Mouse (Mus musculus) liver, postnatal 0 days (tissue): ENCODE results near the gene Efna2. TPM values are rescaled to one million over a fixed set of nuclear protein-coding genes. Genes with fewer than 3 reads are reported as not detected.

Experiments
- ATAC-seq: fragments of 200-750 bp; cut with Nextera tagmentation; 2 replicates; pipeline ENCODE4 v1.8.0; 2017; ENCODE audit warnings: mild to moderate bottlenecking, moderate library complexity
- DNase-seq: peaks from one replicate; pipeline ENCODE4 v3.0.0-alpha.2; 2016
- H3K27ac ChIP-seq: fragments of 300-500 bp; sonication (generic); 2 replicates; pipeline ENCODE4 v1.5.1; 2014; ENCODE audit warnings: antibody characterized with exemption, moderate library complexity, mild to moderate bottlenecking, low read depth
- H3K27me3 ChIP-seq: fragments of 300-500 bp; sonication (generic); 2 replicates; pipeline ENCODE4 v1.6.1; 2014; ENCODE audit warnings: low read length, control low read depth, mixed read lengths; ENCODE audit not compliant: insufficient read depth
- H3K36me3 ChIP-seq: fragments of 300-500 bp; sonication (generic); replicated peaks from 2 replicates; pipeline ENCODE4 v1.6.1; 2014; ENCODE audit warnings: mild to moderate bottlenecking, control low read depth, low read length, moderate library complexity, mixed read lengths; ENCODE audit not compliant: insufficient read depth
- H3K4me1 ChIP-seq: fragments of 300-500 bp; sonication (generic); 2 replicates; pipeline ENCODE4 v1.6.1; 2014; ENCODE audit warnings: antibody characterized with exemption, mild to moderate bottlenecking, control low read depth; ENCODE audit not compliant: insufficient read depth
- H3K4me2 ChIP-seq: fragments of 300-500 bp; sonication (generic); 2 replicates; pipeline ENCODE4 v1.6.1; 2014; ENCODE audit warnings: low read depth, mild to moderate bottlenecking, low read length, moderate library complexity, mixed read lengths
- H3K4me3 ChIP-seq: fragments of 300-500 bp; sonication (generic); 2 replicates; pipeline ENCODE4 v1.5.1; 2014; ENCODE audit warnings: low read depth, low read length
- H3K9ac ChIP-seq: fragments of 300-500 bp; sonication (generic); replicated peaks from 2 replicates; pipeline ENCODE4 v1.6.1; 2014; ENCODE audit warnings: mild to moderate bottlenecking, moderate library complexity
- H3K9me3 ChIP-seq: fragments of 300-500 bp; sonication (generic); 2 replicates; pipeline ENCODE4 v1.6.1; 2016; ENCODE audit warnings: mild to moderate bottlenecking, control low read depth, low read length, mixed read lengths
- CTCF ChIP-seq: sonication (generic); IDR thresholded peaks from 2 replicates; pipeline ENCODE4 v1.5.1; 2016; ENCODE audit warnings: antibody characterized with exemption, low read depth
- EP300 ChIP-seq: IDR thresholded peaks from 2 replicates; pipeline ENCODE4 v1.6.1; 2016; ENCODE audit warnings: antibody characterized with exemption, low read depth, mild to moderate bottlenecking
- WGBS: fragments of 180-500 bp; shearing (Covaris S2); extraction: QIAGEN DNeasy Blood & Tissue Kit; methylation state at CpG from one replicate; pipeline ENCODE4 v1.1.7; 2014; ENCODE audit not compliant: insufficient replicate concordance; 5-methylcytosine and 5-hydroxymethylcytosine counted together
- polyA plus RNA-seq: library from polyadenylated mRNA; unstranded; fragments of >200 nt; fragmentation: Nextera tagmentation; extraction: Ambion mirVana; gene quantifications from 2 replicates; pipeline ENCODE4 v1.2.1, GENCODE M21; 2015

Efna2 gene
- polyA plus RNA-seq, 1 experiment from 2014 or later: 0.18 TPM

DNA sequence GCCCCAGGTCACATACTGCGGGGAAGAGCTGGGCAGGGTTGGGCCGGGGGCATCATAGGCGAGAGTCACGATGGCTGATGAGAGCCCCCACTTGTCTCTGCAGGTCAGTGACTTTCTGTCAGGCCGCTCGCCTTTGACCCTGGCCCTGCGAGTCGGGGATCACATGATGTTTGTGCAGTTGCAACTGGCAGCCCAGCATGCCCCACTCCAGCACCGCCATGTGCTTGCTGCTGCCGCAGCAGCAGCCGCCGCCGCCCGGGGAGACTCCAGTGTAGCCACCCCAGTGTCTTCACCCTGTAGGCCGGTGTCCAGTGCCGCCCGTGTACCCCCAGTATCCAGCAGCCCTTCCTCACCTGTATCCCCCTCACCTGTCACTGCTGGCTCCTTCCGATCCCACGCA lies 25.6 kb upstream of the Efna2 start:
- H3K27me3 ChIP-seq: no peaks in the 10 kb centered on the region
- DNase-seq (no peak), ATAC-seq (no peak)
- H3K27ac ChIP-seq: peak overlapping the region; percentile 92
- 79% methylated on average over 19 of the region's 19 CpGs for WGBS
- TF ChIP-seq EP300 (0 out of 2 replicates have a peak, but pooled peaks have one; percentile 10), CTCF (no peak)
- peaks cover 58% of the 10 kb centered on the region for H3K36me3 ChIP-seq
- peak overlapping the region; percentile 70; the same call in 1 of the 2 replicates for H3K9ac ChIP-seq
- no peaks in the 10 kb centered on the region for H3K9me3 ChIP-seq
- H3K4me2 ChIP-seq: peak overlapping the region; percentile 96
- H3K4me3 ChIP-seq: peak overlapping the region; percentile 90
- H3K4me1 ChIP-seq: peaks cover 55% of the 10 kb centered on the region

DNA sequence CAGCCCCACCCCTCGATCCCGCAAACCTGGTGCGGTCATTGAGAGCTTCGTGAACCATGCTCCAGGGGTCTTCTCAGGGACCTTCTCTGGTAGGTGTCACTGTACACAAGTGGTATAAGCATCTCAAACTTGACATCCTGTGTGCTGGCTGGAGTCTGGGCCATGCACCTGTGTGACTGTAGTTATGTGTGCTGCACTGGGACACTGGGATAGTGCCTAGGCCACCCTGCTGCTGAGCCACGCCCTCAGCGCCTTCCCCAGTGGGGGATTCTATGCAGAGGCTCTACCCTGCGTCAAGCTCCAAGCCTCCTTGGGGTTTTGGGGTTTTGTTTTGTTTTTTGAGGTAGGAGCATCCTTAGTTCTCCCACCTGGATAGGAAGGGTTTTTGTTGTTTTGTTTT lies 24.9 kb upstream of the Efna2 start:
- Histone ChIP-seq H3K9ac (no peak overlapping the region), H3K4me2 (no peak overlapping the region), H3K27me3 (no peaks in the 10 kb centered on the region), H3K4me3 (no peak overlapping the region), H3K27ac (peak overlapping the region; percentile 19; the same call in 1 of the 2 replicates), H3K36me3 (peaks cover 58% of the 10 kb centered on the region), H3K4me1 (peaks cover 62% of the 10 kb centered on the region), H3K9me3 (no peaks in the 10 kb centered on the region)
- no peak for TF ChIP-seq CTCF
- no peak for TF ChIP-seq EP300
- DNase-seq (no peak), ATAC-seq (no peak)
- 87% methylated on average over 7 of the region's 7 CpGs for WGBS

GRCm38 (mm10) chr10:80155277-80155676 lies 24.0 kb upstream of the Efna2 start:
- Histone ChIP-seq H3K4me1 (peaks cover 68% of the 10 kb centered on the region), H3K4me2 (no peak overlapping the region), H3K27ac (peak overlapping the region; percentile 92; the same call in 1 of the 2 replicates), H3K4me3 (no peak overlapping the region), H3K27me3 (no peaks in the 10 kb centered on the region), H3K9me3 (no peaks in the 10 kb centered on the region), H3K36me3 (peaks cover 58% of the 10 kb centered on the region), H3K9ac (no peak overlapping the region)
- DNase-seq: no peak
- TF ChIP-seq CTCF (no peak), EP300 (no peak)
- 80% methylated on average over 1 of the region's 1 CpGs for WGBS
- no peak for ATAC-seq

DNA sequence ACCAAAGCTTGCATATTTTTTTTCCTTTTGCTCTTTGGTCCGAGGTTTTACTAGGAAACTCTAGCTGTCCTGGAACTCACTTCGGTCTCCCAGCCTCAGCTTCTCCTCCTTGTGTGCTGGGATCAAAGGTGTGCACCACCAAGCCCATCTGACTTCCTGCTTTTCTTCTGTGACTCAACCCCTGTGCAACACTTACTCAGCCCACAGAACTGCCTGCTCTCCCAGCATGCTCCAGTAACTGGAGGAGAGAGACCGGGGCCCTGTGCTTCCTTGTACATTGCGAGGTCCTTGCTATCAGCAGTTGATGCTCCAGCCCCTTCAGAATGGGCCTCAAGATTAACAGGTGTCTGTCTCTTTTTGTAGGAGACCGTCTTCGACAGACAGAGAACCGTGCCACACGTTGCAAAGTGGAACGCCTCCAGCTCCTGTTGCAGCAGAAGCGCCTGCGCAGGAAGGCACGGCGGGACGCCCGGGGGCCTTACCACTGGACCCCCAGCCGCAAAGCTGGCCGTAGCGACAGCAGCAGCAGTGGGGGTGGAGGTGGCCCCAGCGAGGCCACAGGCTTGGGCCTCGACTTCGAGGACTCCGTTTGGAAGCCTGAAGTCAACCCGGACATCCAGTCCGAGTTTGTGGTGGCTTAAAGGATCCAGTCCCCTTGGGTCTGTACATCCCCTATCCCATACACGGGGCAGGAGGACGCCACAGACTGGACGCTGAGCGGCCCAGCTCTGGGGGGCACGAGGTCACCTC lies 23.1 kb upstream of the Efna2 start:
- peaks cover 58% of the 10 kb centered on the region for H3K36me3 ChIP-seq
- no peak for TF ChIP-seq EP300
- TF ChIP-seq CTCF: no peak
- H3K27me3 ChIP-seq: no peaks in the 10 kb centered on the region
- H3K27ac ChIP-seq: peak overlapping the region; percentile 92
- no peaks in the 10 kb centered on the region for H3K9me3 ChIP-seq
- no peak overlapping the region for H3K9ac ChIP-seq
- no peak for DNase-seq
- 80% methylated on average over 29 of the region's 29 CpGs for WGBS
- no peak overlapping the region for H3K4me2 ChIP-seq
- ATAC-seq: no peak
- peaks cover 76% of the 10 kb centered on the region for H3K4me1 ChIP-seq
- no peak overlapping the region for H3K4me3 ChIP-seq

- no peak for ATAC-seq
- Histone ChIP-seq H3K36me3 (peaks cover 54% of the 10 kb centered on the region), H3K4me2 (no peak overlapping the region), H3K4me3 (no peak overlapping the region), H3K4me1 (peaks cover 80% of the 10 kb centered on the region), H3K27me3 (no peaks in the 10 kb centered on the region), H3K9me3 (no peaks in the 10 kb centered on the region), H3K27ac (peak overlapping the region; percentile 92), H3K9ac (no peak overlapping the region)
- WGBS: 78% methylated on average over 7 of the region's 7 CpGs
- no peak for DNase-seq
- TF ChIP-seq EP300: no peak
- TF ChIP-seq CTCF: no peak
Observed at GRCm38 (mm10) chr10:80156752-80157053, 22.6 kb upstream of the Efna2 start.

GRCm38 (mm10) chr10:80157141-80157929 lies 21.9 kb upstream of the Efna2 start:
- Histone ChIP-seq H3K4me3 (no peak overlapping the region), H3K27ac (peak overlapping the region; percentile 92), H3K36me3 (peaks cover 54% of the 10 kb centered on the region), H3K9me3 (no peaks in the 10 kb centered on the region), H3K9ac (no peak overlapping the region), H3K27me3 (no peaks in the 10 kb centered on the region), H3K4me1 (peaks cover 82% of the 10 kb centered on the region), H3K4me2 (peak overlapping the region; percentile 89; the same call in 1 of the 2 replicates)
- DNase-seq (no peak), ATAC-seq (no peak)
- TF ChIP-seq EP300 (no peak), CTCF (no peak)
- WGBS: 64% methylated on average over 15 of the region's 15 CpGs
